Comparison of ENCODE assay signal across 18 mouse cellular contexts in the genomic region with DNA sequence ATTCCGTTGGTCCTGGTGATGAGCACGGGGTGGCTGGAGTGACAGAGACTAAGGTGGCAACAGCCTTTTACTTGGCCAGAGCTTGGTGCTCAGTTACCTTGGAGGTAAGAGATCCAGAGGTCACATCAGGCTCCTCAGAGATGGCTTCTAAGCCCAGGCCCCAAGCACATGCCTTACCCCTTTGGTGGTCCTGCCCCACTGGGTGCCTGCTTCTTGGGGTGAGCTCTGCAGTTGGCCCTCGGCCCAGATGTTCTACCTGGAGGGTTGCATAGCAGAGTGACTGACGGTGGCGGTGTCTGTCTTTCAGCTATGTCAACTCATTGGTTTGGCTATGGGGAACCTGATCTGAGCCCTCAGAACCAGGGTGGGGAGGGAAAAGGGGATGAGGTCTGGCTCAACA.
DNase-seq lines count a peak whose midpoint lies in the region; ATAC-seq lines count a peak whose summit lies in the region.
"Had no signal": no experiment of that assay in that cellular context is flagged by ENCODE, and none has a peak within 500 bp of the region (broad histone marks: within the 10 kb centered on the region; RNA-seq: fewer than 3 reads in every experiment).

No protein-coding gene starts in this region.

- no peak overlapping the region for H3K4me3 ChIP-seq in heart, embryonic 12.5 days
- H3K4me3 ChIP-seq in kidney, embryonic 15.5 days (replicated peaks): no peak overlapping the region
- H3K4me3 ChIP-seq in hindbrain, embryonic 10.5 days: no peak overlapping the region
- H3K4me3 ChIP-seq: forebrain, embryonic 12.5 days; heart, adult 2 months; hindbrain, embryonic 13.5 days; limb, embryonic 12.5 days; liver, embryonic 15.5 days had no signal

- no peaks in the 10 kb centered on the region for H3K36me3 ChIP-seq in heart, embryonic 12.5 days
- no peaks in the 10 kb centered on the region for H3K36me3 ChIP-seq in kidney, embryonic 15.5 days
- no peaks in the 10 kb centered on the region for H3K36me3 ChIP-seq in hindbrain, embryonic 10.5 days
- H3K36me3 ChIP-seq: forebrain, embryonic 12.5 days; hindbrain, embryonic 13.5 days; limb, embryonic 12.5 days; liver, embryonic 15.5 days had no signal

- no peaks in the 10 kb centered on the region; the same call in 1 of the 2 replicates for H3K27me3 ChIP-seq in heart, embryonic 12.5 days (replicated peaks)
- H3K27me3 ChIP-seq in kidney, embryonic 15.5 days: no peaks in the 10 kb centered on the region
- H3K27me3 ChIP-seq in hindbrain, embryonic 10.5 days (ENCODE audit: insufficient read depth, poor library complexity, severe bottlenecking): no peaks in the 10 kb centered on the region; the same call in 1 of the 2 replicates
- H3K27me3 ChIP-seq: forebrain, embryonic 12.5 days; hindbrain, embryonic 13.5 days; limb, embryonic 12.5 days had no signal

- no peak overlapping the region for H3K27ac ChIP-seq in heart, embryonic 12.5 days (ENCODE audit: poor library complexity, severe bottlenecking)
- 0 out of 2 replicates have a peak overlapping the region, but pooled peaks have one; percentile 84 for H3K27ac ChIP-seq in kidney, embryonic 15.5 days
- no peak overlapping the region for H3K27ac ChIP-seq in hindbrain, embryonic 10.5 days
- H3K27ac ChIP-seq: forebrain, embryonic 12.5 days; heart, adult 2 months; liver, embryonic 15.5 days had no signal

- ATAC-seq in heart, embryonic 12.5 days (ENCODE audit: insufficient number of reproducible peaks, low FRiP score): no peak
- no peak for ATAC-seq in kidney, embryonic 15.5 days (replicated peaks; ENCODE audit: low FRiP score)
- ATAC-seq: inflammation-experienced regulatory T-cells, adult 6 months had no signal

- peak overlapping the region; percentile 6; the same call in 1 of the 2 replicates for H3K9ac ChIP-seq in heart, embryonic 12.5 days
- H3K9ac ChIP-seq in kidney, embryonic 15.5 days: no peak overlapping the region
- H3K9ac ChIP-seq: forebrain, embryonic 12.5 days; limb, embryonic 12.5 days; liver, embryonic 15.5 days had no signal

- H3K9me3 ChIP-seq in heart, embryonic 12.5 days (replicated peaks): no peaks in the 10 kb centered on the region
- no peaks in the 10 kb centered on the region for H3K9me3 ChIP-seq in kidney, embryonic 15.5 days (replicated peaks)
- H3K9me3 ChIP-seq in hindbrain, embryonic 10.5 days: no peaks in the 10 kb centered on the region
- H3K9me3 ChIP-seq: forebrain, embryonic 12.5 days; hindbrain, embryonic 13.5 days; limb, embryonic 12.5 days; liver, embryonic 15.5 days had no signal

- 76% methylated on average over 5 of the region's 5 CpGs for WGBS in heart, embryonic 12.5 days
- WGBS in kidney, embryonic 15.5 days: 92% methylated on average over 5 of the region's 5 CpGs
- WGBS in hindbrain, embryonic 10.5 days: 74% methylated on average over 5 of the region's 5 CpGs

- 0 out of 2 replicates have a peak overlapping the region, but pooled peaks have one; percentile 66 for H3K4me2 ChIP-seq in heart, embryonic 12.5 days
- H3K4me2 ChIP-seq in kidney, embryonic 15.5 days: no peak overlapping the region
- H3K4me2 ChIP-seq: liver, embryonic 15.5 days had no signal

- peaks cover 43% of the 10 kb centered on the region for H3K4me1 ChIP-seq in heart, embryonic 12.5 days (replicated peaks)
- peaks cover 57% of the 10 kb centered on the region for H3K4me1 ChIP-seq in kidney, embryonic 15.5 days
- peaks cover 46% of the 10 kb centered on the region for H3K4me1 ChIP-seq in hindbrain, embryonic 10.5 days (replicated peaks)

- DNase-seq in heart, adult 18-20 months: no peak
- no peak for DNase-seq in kidney, adult 11 months
- DNase-seq in testis, postnatal 10 days (ENCODE audit: low spot score): peak; percentile 43
- DNase-seq in testis, postnatal 14 days (ENCODE audit: low spot score): no peak
- DNase-seq in hindbrain, embryonic 10.5 days (ENCODE audit: low spot score): no peak
- DNase-seq: adrenal gland, postnatal 36 days; lung, postnatal 10 days; midbrain, embryonic 14.5 days; right cerebral cortex, postnatal 4 days; thymus, postnatal 25 days had no signal
